Mouse (Mus musculus) activated CD4-positive, CD25-positive, alpha-beta regulatory T cell, adult 4 months (primary cell): ENCODE results near the gene Gpr85. TPM values are rescaled to one million over a fixed set of nuclear protein-coding genes. Genes with fewer than 3 reads are reported as not detected.
A peak's percentile ranks its signal among the peaks of the same experiment; 100 is the strongest.
"Not testable (repeated sequence)": the region's sequence is repeated elsewhere in the genome, so short reads cannot be mapped to it uniquely, and the experiment has no call there.

Source experiments
- ATAC-seq: one replicate; pipeline ENCODE4 v1.8.0; 2017
- polyA plus RNA-seq, 2 experiments: library from polyadenylated mRNA; unstranded; fragments of 100-300 nt; shearing (Covaris generic); gene quantifications; one replicate each; pipeline ENCODE4 v1.2.1; 2017

The Gpr85 gene
- polyA plus RNA-seq, result not detected

DNA sequence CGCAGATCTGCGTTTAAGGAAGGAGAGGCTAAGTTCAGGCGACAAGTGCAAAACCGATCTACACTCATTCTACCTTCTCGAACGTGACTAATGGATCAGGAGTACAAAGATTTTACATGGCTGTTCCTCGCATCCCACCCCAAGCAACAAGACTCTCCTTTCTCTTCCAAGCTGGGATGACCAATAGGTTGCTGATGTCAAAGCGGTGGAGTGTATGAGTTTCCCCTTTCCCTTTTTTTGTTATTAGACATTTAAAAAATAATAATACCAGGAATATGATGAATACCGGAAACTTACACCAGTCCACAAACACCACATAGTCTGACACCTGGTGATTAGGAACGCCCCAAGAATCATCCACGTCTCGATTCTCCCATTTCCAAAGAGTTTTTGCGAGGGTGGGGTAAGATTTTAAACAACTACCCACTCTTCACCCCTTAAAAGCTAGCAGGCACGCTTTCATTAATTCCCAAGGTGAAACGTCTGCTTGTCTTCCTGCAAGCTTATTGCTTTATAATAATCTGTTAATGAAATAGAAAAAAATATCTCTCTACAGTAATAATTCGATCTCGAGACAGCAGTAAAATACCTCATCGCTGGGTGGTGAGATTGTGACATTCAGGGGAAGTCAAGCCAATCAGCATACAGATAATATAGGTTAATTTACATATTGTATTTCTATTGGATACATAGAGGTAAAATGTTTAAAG is at the start of gene Gpr85:
Gene Gpr85, minus strand, starts transcription at position 598 of the 710 bp plus-strand sequence.
- peak; percentile 54 for ATAC-seq

DNA sequence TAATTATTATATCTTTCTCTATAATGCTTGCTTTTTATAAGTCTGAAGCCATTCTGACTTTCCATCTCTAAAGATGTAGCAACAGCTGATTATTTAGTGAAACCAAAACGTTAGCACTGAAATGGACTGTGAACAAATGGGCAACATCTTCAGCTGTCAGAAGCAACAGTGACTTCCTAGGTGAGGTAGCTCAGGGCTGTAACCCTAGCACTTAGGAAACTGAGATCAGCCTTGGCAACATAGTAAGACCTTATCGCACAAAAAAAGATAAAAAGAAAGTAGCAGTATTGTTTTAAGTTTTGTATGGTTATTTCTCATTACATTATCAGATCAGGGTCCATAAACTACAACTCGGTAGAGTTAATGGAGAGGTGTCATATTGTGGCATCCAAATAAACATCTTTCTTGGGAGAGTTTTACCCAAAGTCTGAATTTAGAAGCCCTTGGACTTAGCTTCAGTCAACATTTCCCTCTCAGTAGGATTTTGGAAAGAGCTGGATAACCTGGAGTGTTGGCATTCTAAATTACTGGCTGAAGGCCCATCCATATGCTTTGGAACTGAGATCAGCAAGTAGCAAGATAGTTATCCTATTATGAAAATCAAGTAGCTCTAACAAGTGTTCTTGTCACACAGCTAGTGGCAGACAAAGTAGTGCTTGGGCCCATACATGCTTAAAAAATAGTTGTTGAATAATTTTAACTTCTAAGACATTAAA is 45.3 kb upstream of the Gpr85 start:
- no peak for ATAC-seq

DNA sequence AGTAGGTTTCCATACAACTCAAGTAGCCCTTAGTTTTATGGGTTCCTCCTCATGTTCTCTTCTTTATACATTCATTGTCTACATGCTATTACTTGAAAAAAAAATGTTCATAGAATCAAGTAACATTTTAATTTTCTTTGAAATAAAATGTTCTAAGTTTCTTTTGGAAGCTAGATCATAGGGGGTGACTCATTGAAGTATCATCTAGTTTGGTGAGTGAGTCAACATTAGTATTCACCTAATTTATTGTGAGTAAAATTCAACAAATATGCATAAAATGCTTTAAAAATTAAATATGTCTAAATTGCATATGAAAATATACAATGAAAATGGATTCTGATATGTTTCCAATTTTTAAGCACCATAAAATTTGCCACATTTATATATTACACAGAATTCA is 43.2 kb upstream of the Gpr85 start:
- no peak for ATAC-seq

DNA sequence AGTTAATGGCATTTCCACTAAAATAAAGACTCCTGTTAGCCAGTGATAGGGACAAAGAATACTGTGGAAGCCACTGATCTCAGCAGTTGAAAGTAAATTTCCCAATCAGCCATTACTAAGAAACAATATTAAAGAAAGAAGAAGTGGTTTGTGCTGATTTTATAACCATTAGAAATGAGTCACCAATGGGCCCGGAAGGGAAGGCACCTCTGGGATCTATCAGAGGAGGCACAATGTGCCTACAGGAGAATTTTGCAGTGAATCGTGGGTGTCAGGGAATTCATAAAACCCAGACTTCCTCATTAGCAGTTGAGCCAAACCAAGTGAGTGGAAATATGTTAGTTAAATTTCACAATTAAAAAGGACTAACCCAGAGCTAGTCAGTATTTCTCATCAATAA is 34.2 kb upstream of the Gpr85 start:
- no peak for ATAC-seq

DNA sequence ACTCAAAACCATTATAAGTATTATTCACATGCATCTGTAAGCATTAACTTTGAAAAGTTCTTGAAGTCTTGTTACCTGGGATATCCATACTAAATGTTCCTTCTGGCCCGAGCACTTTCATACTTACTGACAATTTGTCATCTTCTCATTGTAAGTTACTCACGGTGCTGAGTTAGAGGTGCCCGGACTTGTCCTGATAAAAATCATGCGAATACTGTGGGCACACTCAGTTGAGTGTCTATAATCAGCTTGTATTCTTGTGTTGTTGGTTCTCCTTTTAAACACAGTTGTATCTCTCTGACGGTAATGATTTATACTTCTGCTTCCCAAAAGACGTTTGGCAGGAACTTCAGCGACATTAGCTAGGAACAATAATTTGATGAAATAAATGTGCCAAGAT is 32.3 kb upstream of the Gpr85 start:
- ATAC-seq, result no peak

DNA sequence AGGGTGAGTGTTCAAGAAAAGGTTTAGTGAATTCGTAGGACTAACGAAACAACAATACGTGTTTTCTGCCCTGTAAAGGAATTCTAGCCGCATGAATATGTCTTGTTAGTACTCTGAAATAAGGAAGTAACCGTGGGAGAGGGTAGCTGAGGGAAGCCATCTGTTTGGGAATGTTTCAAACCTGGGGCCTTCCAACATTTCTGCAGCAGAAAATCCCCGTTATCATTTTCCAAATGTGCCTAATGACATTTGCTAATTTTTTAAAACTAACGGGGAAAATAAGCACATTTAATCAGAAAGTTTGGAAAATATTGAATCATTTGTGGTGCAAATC is 31.9 kb upstream of the Gpr85 start:
- peak; percentile 44 for ATAC-seq

DNA sequence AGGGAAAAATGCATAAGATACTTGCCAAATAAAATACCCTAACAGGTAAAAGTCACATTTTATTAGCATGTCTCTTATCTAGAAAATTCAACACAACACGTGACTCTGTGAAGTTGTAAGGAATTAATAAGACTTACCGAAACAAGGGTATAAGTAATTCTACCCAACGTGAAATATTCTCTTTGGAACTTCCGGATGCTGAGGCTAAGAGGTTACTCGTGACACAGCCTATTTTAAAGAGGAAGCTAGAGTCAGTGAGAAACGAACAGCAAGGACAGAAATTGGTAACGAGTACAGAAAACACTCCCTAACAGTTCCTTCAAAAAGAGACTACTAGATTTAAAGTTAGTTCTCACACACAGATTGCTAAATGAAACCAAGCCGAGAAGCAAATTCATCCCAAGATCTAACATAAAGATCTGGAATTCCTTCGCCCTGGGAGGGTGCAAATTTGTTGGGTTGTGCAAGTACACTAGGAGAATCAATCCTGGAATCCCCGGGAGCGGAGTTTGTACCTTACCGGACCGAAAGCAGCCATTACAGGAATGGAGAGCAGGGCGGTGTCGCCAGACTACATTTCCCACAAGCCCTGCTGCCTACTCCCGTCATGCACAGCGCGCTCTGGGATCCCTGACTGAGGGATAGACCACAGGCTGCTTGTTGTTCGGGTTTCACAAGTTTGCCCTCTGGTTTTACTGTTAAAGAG is 31.3 kb upstream of the Gpr85 start, which contains the start of gene 2610001J05Rik:
Gene 2610001J05Rik, minus strand, starts transcription at position 600 of the 706 bp plus-strand sequence.
- peak; percentile 100 for ATAC-seq

DNA sequence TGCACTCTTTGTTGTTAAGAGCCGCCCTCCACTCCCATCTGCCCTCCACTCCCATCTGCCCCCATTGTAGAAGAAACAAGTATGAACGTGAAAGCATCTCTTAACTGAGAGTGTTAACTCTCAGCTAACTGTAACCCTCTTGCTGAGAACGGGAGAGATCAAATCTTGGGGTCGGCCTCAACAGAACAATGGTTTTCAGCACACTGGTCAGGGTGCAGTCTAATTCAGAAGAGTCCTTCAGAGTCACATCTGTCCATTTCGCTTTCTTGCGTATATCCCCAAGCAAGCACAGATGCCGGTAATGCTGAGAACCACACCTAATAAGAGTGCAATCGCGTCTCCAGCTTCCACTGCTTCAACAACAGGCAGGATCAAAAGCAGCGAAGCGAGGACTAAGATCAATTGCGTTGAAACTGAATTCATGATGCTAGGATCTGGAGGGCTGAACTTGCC is 30.6 kb upstream of the Gpr85 start:
- ATAC-seq, result no peak

DNA sequence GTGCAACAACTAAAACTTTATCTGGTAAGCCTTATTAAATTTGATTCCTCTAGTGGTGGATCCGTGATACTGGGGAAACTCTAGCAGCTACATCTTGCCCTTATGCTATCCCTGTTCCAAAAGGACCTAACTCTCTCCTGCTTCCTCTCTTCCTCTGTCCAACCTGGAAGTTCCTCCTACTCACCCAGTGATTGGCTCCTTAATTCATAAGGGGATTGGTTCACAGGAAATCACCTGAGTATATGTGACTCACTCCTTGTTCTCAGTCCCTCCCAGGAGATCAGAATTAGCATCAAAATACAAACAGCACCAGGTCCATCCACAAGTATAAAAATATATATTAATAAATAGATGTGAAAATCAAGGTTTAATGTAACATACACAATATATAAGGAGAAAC is 20.9 kb upstream of the Gpr85 start:
- ATAC-seq, result no peak

DNA sequence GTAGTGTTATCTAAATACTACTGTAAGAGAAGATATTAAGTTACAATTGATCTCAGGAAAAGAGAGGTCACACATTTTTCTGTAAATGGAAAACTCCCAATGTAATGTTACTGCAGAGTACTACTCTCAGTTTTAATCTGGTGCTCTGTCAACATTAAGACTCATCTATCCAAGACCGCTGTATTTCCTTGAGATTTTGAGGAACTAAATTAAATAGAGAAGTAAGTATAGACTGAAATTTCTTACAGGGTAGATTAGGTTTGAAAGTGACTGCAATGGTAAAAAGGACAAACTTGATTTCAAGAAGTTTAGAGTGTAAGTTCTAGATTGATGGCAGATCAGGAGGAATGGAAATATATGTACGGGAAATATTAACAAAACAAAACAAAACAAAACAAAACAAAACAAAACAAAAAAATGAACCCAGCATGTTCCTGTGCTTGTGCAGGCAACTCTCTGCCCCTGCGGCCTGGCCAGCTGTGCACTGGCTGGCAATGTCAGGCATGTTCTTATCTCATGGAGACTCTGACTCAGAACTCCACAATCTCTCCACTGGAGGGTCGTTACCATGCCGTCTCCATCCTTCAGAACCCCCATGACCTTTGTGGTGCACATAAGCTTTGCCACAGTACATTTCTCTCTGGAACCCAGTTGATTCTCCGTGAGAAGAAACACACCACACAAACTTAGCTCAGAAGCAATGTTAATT is 20.3 kb upstream of the Gpr85 start:
- no peak for ATAC-seq

DNA sequence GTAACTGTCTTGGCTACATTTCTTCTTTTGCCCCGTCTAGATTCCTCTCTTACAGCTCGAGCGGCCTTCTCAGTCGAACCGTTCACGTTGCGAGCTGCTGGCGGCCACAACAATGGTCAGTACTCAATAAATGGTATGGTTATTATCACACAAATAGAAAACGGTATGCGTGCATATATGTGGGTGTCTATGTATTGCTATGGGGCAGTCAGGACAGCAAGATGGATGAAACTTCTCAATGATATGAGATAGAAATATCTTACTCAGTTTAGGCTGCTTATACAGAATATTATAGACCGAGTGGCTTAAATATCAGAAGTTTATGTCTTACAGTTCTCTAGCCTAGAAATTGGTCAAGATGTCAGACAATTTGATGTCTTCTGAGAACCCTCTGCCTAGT is 14.5 kb upstream of the Gpr85 start:
- ATAC-seq, result no peak

DNA sequence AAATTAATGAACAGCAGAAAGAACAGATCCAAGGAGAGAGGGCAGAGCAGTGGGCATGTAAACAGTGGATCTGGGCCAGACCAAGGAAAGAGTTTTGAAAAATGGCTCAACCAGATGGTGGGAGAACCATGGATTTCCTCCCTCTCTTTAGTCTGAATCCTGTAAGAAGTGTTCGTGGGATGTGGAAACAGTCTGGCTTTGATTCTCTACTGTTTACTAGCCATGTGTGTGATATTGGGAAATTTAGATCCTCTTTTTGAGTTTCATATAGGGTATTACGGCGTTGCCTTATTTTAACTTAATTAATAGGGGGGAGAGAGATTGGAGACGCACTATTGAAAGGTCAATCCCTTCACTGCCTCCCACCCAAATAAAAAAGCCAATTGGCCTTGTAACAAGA is 13.5 kb upstream of the Gpr85 start:
- no peak for ATAC-seq

DNA sequence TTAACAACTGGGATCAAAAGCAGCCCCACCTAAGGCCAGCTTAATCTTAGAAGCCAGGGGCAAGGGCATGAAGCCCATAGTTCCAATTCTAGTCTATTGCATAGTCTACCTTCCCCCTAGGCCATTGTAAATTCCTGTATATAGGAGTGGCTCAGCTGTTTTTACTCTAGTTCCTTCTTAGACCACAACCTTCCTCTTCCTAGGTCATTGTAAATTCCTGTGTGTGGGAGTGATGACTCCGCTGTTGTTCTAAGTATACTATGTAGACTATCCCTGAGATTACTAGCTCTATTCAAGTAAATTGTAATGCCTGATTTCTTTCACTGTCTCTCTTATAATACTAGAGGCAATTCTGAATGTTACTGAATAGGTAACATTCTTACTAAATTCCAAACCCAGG is 6.3 kb upstream of the Gpr85 start:
- not testable (repeated sequence) for ATAC-seq

DNA sequence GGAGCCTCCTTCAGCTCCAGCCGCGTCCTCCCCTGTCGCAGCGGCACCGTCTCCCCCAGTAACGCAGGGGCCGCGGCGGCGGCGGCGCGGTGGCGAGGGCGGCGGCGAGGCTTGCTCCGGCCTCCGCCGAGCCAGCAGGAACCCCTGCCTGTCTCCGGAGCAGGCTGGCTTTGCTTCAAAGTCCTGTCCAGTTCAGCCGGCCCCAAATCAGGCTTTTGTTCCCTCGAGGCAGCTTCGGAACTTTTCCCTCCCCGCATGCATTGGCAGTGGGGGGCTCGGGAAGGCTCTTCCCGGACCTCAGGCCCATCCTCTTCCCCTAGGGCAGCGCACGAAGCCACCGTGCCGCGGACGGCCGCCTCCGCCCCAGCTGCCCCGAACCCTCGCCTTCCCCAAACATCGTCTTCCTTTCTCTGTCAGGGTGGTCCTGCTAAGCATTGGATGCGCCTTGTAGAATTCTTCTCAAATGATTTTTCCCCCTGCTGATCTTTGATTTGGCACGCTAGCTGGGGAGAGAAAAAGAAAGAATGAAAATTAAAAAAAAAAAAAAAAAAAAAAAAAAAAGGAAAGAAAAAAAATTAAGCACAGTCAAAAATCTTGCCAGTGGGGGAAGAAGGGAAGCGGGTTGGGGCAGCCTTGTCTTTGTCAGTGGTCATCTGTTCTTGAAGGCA is 931 bp downstream of the Gpr85 start:
- ATAC-seq, result no peak

DNA sequence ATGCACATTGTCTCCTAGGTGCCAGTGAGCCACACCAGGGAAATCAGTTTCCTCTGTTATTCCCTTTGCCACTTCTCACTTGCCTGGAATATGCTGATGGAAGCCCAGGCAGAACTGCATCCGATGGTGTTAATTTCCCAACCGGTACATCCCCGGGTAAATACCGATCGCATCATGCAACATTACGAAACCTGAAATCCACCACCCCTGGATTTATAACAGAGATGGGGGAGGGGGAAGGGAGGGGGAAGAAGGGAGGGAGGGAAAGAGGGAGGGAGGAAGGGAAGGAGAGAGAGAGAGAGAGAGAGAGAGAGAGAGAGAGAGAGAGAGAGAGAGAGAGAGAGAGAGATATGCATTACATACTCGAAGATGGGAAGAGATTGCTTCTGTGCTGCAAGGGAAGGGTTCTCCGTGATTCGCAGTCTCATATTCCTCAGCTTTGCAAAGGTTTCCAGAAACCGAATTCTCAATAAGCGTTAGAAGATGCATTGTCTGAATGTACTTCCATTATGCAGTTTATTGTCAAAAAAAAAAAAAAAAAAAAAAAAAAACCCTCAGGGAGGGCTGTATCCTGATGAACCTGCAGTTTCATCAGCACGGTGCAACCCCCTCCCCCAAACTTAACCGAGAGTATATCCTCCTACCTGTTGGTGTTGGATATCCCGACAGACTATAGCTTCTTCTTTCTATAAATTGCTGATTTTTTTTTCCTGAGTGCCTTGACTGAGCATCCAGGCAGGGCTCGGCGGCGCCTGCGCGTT is 1.6 kb downstream of the Gpr85 start:
- no peak for ATAC-seq

DNA sequence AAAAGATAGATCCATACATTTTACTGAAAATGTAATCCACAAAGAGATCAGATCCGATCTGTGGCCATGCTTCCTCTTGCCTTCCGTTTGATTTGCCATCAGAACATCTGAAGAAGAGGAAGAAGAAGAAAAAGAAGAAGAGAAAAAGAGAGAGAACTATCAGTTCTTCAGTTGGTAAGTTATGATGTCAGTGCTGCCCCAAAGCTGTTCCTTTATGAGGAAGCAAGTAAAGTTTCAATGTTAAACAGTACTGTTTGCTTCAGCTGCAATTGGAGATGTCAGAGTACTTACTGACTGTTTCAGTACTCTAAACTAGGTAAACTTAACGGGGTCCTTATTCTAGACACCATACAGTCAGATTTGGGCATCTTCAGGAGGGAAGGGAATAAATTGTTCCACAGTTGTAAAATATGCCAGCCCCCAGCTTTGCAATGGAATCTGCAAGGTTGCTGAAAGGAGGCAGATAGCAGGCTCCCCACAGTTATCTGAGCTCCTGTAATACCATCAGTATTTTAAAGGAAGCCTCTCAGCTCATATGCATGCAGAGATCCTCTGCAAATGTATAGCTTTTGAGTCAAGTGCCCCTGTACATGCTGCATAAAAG is 2.7 kb downstream of the Gpr85 start:
- ATAC-seq, result no peak

DNA sequence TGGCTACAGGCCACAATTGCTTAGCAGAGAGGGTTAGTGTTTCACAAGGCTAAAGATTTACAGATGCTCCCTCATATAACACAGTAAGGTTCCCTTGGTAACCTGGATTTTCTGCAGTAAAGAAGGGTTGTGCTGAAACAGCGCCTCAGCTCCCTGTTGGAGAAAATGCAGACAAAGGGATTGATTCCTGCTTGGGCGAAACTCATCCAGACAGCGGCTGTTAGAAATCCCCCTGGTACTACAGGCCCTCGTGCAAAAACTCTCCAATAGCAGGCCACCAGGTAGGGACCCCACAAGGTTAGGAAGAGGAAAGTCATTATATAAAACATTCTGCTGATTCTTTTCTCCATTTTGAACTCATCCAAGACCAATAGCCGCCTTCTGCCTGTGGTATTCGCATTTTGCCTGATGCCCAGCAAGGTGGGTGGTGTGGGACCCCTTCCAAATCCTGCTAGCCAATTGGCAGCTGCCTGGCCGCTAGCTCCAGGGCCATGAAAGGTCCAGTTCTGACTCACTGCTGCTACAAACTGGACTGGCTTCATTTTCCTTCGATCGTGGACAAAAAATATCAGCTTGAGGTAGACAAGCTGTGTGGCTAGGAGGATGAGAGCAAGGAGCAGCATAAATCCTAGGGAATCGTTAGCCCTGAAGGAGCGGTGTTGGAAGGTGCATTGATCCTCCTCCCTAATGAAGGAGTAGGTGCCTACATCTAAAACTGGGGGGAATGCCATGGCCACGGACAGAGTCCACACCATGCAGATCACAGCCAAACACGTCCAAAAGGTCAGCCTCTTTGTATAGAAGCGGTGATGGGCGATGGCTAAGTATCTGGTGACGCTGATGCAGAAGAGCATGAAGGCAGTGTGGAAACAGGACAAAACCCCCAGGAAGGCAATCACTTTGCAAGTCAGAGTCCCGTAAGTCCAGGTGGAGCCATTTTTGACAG is 3.7 kb downstream of the Gpr85 start:
- ATAC-seq, result no peak

DNA sequence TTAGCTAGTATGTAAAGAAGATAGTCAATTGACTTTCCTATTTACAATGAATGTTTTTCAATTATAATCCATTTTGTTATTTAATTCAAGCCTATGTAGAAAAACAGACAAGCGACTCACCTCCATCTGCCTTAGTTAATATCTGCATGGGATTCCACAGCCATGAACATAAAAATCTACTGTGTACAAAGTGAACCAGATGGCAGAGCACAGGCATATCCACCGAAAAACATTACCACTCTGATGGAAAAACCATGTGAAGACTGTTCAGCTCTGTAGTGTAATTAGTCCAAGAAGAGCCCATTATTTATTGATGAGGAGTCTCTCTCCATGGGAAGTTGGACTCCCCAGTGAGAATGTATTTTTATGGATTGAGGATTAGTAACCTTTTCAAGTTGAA is 7.0 kb downstream of the Gpr85 start:
- no peak for ATAC-seq

DNA sequence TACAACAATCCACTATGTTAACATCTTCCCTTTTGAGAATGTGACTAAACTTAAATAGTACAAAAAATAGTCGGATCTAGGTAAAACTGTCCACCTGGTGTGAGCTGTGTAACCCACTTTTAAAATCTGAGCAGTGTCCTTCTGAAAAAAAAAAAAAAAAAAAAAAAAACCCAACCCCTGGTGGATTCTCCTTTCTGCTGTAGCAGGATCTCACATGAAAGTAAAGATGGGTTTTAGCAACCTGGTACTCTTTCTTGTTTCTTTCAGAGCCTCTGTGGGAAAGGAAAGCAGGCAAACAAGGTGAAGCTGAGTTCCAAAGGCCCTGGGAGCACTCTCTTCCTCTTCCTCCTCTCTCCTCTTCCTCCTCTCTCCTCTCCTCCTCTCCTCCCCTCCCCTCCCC is 10.9 kb downstream of the Gpr85 start:
- no peak for ATAC-seq

DNA sequence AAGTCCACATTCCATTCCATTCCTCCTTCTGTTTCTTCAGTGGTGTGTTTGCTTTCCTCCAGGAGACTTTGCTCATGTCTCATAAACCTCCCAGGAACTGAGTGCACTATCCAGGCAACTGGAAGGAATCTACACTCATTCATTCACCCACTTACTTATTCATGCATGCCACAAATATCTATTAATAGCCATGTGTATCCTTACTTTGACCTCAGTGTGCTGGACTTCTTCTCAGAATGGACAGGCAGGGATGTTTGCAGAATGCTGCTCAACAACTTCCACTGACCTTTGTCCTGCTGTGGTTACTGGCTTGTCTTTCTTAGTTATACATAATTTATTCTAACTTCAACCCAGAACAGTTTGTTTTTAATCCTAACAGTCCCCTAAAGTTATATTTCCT is 23.1 kb downstream of the Gpr85 start:
- ATAC-seq, result no peak
